Mouse (Mus musculus) embryo, embryonic 11.5 days (tissue): ENCODE measurements around the gene Klk7.

Experiments
- DNase-seq: peaks from one replicate; pipeline ENCODE4 v3.0.0-alpha.2; 2012; ENCODE audit warnings: low read depth, low spot score

Klk7 gene

GRCm38 (mm10) chr7:43796355-43796754 is 14.7 kb upstream of the Klk7 start:
- DNase-seq: no peak

GRCm38 (mm10) chr7:43797333-43797769 is 13.7 kb upstream of the Klk7 start, which contains the start of gene Klk8:
Klk8 (plus strand) TSS chr7:43797577.
- DNase-seq: no peak

DNA sequence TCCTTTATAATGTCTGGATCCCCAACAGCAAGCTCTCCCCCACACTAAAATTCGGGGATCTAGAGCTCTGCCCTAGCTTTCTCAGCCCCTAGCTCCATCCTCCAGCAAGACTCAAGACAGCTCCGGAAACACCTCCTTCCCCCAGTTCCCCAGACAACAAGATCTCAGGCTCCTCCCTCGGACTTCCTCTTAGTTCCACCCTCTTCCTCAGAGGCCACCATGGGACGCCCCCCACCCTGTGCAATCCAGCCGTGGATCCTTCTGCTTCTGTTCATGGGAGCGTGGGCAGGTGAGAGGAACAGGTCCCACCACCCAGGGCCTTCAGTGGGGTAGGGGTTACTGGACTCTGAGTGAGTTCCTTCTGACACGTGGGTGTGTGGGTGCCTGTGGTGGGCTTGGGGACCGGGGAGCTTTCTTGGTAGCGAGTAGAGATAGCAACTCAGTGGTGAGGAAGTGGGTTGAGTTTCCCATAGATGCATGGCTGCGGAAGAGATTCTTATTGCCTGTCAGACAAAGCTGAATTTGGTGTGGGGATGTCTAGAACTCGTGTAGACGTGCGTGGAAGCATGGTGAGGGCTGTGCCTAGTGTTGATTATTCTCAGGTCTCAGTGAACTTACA is 13.1 kb upstream of the Klk7 start:
- DNase-seq: no peak

DNA sequence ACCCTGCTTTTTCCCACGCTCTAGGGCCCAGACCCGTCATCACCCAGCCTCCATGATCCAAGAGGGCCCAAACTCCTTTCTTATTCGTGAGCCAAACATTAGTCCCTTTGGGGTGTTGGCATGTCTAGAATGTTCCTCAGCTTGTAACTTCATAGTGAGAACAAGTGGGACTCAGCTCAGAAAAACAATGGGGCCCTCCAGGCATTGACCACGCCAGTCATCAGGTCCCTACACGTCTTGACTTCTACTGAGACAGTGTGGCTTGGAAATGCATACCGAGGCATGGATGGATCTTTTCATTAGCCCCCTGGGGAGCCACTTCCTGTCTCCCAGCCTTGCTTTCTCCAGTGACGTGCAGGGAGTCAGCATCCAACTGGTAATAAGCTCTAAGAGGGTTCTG is 11.2 kb upstream of the Klk7 start:
- DNase-seq: no peak

DNA sequence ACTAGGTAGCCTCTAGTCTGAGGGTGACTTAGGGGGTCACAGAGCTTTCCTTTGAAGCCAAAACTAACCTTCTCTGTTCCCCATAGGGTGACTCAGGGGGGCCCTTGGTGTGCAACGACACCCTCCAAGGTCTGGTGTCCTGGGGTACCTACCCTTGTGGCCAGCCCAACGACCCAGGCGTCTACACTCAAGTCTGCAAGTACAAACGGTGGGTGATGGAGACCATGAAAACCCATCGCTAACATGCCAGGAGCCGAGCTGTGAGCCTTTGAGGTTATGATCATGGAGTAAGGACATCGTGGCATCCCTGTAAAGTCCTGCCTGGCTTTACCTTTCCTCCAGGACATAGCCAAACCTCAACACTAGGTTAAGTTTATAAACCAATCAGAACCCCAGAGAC is 4.1 kb downstream of the Klk7 start:
- DNase-seq: no peak

DNA sequence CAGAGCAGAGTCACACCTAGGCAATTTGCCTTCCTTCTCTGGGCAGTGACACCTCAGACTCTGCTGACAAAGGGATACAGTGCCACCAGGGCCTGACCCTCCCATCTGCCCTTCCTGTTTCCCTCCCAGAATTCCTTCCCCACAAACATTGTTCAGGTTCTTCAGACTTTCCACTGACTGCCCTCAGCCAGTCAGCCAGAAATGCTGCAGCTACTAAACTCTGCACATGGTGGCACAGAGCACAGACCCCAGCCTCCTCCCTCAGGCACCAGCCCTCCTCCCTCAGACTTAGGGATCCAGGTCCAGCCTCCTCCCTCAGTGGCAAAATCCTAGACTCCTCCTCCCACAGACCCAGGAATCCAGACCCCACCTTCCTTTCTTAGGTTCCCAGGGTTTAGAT is 5.7 kb downstream of the Klk7 start:
- DNase-seq: no peak

- DNase-seq: no peak
Observed at GRCm38 (mm10) chr7:43821581-43821980, 10.5 kb downstream of the Klk7 start.

- no peak for DNase-seq
Observed at GRCm38 (mm10) chr7:43824199-43824598, 13.1 kb downstream of the Klk7 start, which contains the start of gene Klk6. Klk6 (plus strand) TSS chr7:43824499.

DNA sequence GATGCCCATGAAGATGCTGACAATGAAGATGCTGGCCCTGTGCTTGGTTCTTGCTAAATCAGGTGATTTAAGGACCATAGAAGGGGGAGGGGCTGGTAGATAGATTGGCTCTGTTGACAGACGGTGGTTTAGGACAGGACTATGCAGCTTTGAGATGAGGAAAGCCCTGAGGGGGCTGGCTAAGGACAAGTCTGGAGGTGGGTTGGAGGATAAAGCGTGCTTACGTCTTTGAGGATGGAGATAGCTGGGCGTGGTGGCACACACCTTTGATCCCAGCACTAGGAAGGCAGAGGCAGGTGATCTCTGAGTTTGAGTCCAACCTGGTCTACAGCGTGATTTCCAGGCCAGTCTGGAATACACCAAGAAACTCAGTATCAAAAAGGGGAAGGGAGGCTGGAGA is 15.0 kb downstream of the Klk7 start:
- no peak for DNase-seq

DNA sequence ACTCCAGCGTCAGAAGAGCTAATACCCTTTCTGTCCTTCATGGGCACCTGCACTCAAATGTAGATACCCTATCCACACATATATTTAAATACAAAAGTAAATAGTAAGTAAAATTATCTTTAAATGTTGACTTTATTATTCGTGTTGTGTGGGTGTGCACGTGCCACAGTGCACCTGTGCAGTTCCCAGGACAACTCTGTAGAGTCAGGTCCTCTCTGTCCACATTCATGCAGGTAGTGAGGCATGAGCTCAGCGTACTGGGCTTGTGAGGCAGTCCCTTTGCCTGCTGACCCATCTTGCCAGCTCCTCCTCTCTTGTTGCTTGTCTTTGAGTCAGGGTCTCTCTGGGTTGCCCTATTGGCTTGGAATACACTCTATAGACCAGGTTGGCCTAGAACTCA is 16.6 kb downstream of the Klk7 start:
- no peak for DNase-seq

DNA sequence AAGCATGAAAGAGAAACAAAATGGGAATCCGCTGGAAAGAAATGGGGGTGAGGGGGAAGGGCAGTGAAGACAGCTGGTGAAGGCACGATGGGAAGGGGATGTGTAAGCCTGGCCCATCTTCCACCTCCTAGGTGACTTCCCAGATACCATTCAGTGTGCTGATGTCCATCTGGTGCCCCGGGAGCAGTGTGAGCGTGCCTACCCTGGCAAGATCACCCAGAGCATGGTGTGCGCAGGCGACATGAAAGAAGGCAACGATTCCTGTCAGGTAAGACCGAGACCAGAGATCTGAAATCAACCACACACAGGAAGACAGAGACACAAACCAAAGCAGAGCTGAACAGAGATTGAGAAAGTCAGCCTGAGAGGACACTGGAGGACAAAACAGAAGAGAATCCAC is 17.9 kb downstream of the Klk7 start:
- no peak for DNase-seq

DNA sequence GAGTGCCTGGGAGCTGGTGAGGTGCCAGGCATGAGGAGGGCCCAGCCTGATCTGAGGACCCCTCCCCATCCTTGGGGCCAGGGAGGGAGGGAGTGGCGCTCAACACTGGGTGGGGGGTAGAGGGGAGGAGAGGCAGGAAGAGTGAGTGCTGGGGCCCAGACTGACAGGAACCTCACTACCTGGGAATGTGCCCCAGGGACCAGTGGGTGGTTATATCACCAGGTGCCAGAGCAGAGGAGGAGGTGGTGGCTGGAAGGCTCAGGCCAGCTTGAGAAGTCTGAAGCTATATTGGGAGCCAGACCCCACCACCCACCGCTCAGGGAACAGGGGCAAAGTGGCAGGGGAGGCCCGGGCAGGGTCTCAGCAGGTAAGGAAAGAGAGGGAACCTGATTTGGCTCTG is 30.6 kb downstream of the Klk7 start, which contains the start of gene Klk5:
Gene Klk5 (plus strand): TSS at position 271 of the 400 bp plus-strand sequence.
- no peak for DNase-seq

DNA sequence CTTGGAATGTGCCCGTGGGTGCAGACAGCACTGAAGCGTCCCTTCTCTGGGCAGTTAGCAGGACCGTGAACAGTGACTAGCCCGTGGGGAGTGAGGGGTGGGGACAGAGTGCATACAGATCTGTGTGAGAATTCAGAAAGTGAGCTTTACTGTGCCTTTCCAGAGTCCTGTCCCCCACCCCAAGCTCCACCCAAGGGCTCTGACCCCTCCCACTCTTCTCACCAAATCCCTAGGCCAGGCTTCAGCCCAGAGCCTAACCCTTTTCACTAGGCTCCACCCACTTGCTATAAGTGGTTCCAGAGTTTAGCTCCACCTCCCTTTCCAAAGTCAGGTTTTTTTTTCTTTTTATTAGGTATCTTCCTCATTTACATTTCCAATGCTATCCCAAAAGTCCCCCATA is 32.7 kb downstream of the Klk7 start:
- DNase-seq: no peak

- no peak for DNase-seq
Observed at GRCm38 (mm10) chr7:43851616-43852015, 40.5 kb downstream of the Klk7 start.

DNA sequence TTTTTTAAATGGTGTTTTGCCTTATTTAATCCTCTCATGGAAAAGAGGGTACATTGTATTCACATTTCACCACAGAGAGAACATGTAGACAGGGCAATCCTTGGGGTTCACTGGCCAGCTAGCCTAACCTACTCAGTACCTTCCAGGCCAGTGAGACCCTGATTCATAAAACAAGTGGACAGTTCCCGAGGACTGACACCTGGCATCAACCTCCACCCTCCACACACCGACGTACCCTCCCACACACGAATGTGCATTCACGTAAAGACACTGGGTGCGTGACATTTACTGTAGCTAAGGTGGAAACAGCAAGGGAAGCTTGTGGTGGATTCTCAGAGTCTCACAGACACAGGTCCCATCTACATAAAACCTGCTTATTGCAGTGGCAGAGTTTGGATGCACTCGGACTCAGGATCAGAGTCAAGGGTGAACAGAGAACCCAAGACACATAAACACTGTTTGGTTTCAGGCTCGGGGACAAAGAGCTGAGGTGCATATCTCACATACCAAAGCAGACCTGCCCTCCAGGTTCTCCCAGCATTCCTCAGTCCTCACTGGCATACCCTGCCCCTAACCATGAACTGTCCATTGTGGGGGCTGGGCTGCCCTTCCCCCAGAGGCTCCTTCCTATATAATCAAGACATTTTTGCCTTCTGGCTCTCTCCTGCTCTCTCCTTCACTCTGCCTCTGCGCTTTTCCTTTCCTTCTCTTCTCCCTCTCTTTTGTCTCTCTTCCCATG is 43.7 kb downstream of the Klk7 start:
- no peak for DNase-seq

DNA sequence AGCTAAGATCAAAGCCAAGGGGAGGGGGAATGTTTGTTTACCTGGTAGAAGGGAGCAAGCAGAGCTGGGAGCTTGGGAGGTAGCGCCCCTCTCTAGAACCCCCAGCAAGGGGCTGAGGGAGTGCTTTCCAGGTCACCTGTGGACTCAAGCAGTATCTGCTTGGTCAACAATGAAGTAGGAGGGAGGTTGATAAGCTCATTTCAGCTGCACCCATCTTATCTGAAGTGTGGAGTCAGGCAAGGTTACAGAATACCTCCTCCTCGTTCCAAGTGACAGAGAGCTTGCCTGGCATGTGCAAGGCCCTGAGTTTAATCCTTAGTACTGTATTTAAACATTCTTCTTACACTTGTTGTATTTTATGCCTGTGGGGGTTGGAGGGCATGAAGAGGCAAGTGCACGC is 44.6 kb downstream of the Klk7 start:
- no peak for DNase-seq

GRCm38 (mm10) chr7:43856307-43856706 is 45.2 kb downstream of the Klk7 start:
- no peak for DNase-seq

DNA sequence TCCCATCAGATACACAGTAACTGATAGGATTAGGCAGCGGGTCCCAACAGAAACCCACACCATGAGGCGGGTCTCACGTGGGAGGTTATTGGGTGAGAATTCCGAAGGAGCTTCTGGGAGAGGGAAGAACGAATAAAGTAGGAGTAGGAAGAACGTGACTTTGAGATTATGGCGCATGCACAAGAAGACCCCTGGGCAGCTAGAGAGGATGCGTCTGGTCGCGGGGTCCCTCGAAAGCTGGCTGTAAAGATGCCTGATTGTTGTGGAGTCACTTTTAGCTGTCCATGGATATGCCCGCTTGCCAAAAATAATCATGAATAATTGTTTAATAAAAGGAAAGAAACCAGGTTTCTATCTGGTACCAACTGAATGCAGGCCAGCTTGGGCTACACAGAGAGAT is 46.4 kb downstream of the Klk7 start:
- DNase-seq: no peak

- no peak for DNase-seq
Observed at GRCm38 (mm10) chr7:43860411-43860810, 49.3 kb downstream of the Klk7 start.
